Mouse (Mus musculus) forebrain, postnatal 0 days (tissue): ENCODE results near the gene Srgap2. TPM values are rescaled to one million over a fixed set of nuclear protein-coding genes. Genes with fewer than 3 reads are reported as not detected.

ENCODE experiments used
- ATAC-seq: fragments of 200-750 bp; cut with Nextera tagmentation; 2 replicates; pipeline ENCODE4 v1.8.0; 2017; ENCODE audit warnings: mild to moderate bottlenecking, moderate library complexity
- DNase-seq: peaks from one replicate; pipeline ENCODE4 v3.0.0-alpha.2; 2015
- H3K27ac ChIP-seq: fragments of 300-500 bp; sonication (generic); 2 replicates; pipeline ENCODE4 v1.5.1; 2014; ENCODE audit warnings: low read depth, mild to moderate bottlenecking, antibody characterized with exemption, low read length, moderate library complexity, mixed read lengths
- H3K27me3 ChIP-seq: fragments of 300-500 bp; sonication (generic); 2 replicates; pipeline ENCODE4 v1.6.1; 2014; ENCODE audit warnings: mild to moderate bottlenecking, low read length, mixed read lengths; ENCODE audit not compliant: insufficient read depth
- H3K36me3 ChIP-seq: fragments of 300-500 bp; sonication (generic); 2 replicates; pipeline ENCODE4 v1.6.1; 2014; ENCODE audit warnings: mild to moderate bottlenecking, moderate library complexity; ENCODE audit not compliant: insufficient read depth
- H3K4me1 ChIP-seq: fragments of 300-500 bp; sonication (generic); 2 replicates; pipeline ENCODE4 v1.6.1; 2014; ENCODE audit warnings: antibody characterized with exemption; ENCODE audit not compliant: insufficient read depth
- H3K4me2 ChIP-seq: fragments of 300-500 bp; sonication (generic); 2 replicates; pipeline ENCODE4 v1.6.1; 2014; ENCODE audit warnings: low read depth, mild to moderate bottlenecking, moderate library complexity
- H3K4me3 ChIP-seq: fragments of 300-500 bp; sonication (generic); 2 replicates; pipeline ENCODE4 v1.5.1; 2014; ENCODE audit warnings: low read depth, low read length, mixed read lengths
- H3K9ac ChIP-seq: fragments of 300-500 bp; sonication (generic); 2 replicates; pipeline ENCODE4 v1.6.1; 2014; ENCODE audit warnings: mild to moderate bottlenecking
- H3K9me3 ChIP-seq: fragments of 300-500 bp; sonication (generic); 2 replicates; pipeline ENCODE4 v1.6.1; 2016; ENCODE audit warnings: low read length
- CTCF ChIP-seq: sonication (generic); IDR thresholded peaks from 2 replicates; pipeline ENCODE4 v1.5.1; 2016; ENCODE audit warnings: antibody characterized with exemption, control low read depth, low read depth
- WGBS: fragments of 180-500 bp; shearing (Covaris S2); extraction: QIAGEN DNeasy Blood & Tissue Kit; methylation state at CpG from one replicate; pipeline ENCODE4 v1.1.7; 2014; 5-methylcytosine and 5-hydroxymethylcytosine counted together
- polyA plus RNA-seq: library from polyadenylated mRNA; unstranded; fragments of >200 nt; fragmentation: Nextera tagmentation; extraction: Ambion mirVana; gene quantifications from 2 replicates; pipeline ENCODE4 v1.2.1, GENCODE M21; 2015
- total RNA-seq: library from RNA; depleted of rRNA; stranded (reverse); fragments of >200 nt; gene quantifications from 2 replicates; pipeline ENCODE4 v1.2.3, GENCODE M21; 2014

The Srgap2 gene
- total and polyA plus RNA-seq, 2 experiments from 2014 or later, result 28.1 to 68.4 TPM

GRCm38 (mm10) chr1:131541903-131542302 is 14.8 kb upstream of the Srgap2 start:
- no peak for TF ChIP-seq CTCF
- ATAC-seq (no peak), DNase-seq (no peak)
- Histone ChIP-seq H3K4me3 (no peak overlapping the region), H3K4me2 (no peak overlapping the region), H3K9me3 (no peaks in the 10 kb centered on the region), H3K27me3 (no peaks in the 10 kb centered on the region), H3K36me3 (no peaks in the 10 kb centered on the region), H3K4me1 (no peaks in the 10 kb centered on the region), H3K9ac (no peak overlapping the region), H3K27ac (no peak overlapping the region)
- WGBS, result 81% methylated on average over 5 of the region's 5 CpGs

- TF ChIP-seq CTCF, result no peak
- H3K4me2 ChIP-seq, result no peak overlapping the region
- no peak overlapping the region for H3K9ac ChIP-seq
- H3K27me3 ChIP-seq, result no peaks in the 10 kb centered on the region
- no peaks in the 10 kb centered on the region for H3K4me1 ChIP-seq
- DNase-seq (no peak), ATAC-seq (no peak)
- no peak overlapping the region for H3K27ac ChIP-seq
- H3K9me3 ChIP-seq, result no peaks in the 10 kb centered on the region
- no peaks in the 10 kb centered on the region for H3K36me3 ChIP-seq
- no peak overlapping the region for H3K4me3 ChIP-seq
- 69% methylated on average over 3 of the region's 3 CpGs for WGBS
Observed at GRCm38 (mm10) chr1:131541431-131541830, 14.3 kb upstream of the Srgap2 start.

GRCm38 (mm10) chr1:131540795-131541194 is 13.6 kb upstream of the Srgap2 start:
- ATAC-seq, result no peak
- H3K4me3 ChIP-seq, result no peak overlapping the region
- no peaks in the 10 kb centered on the region for H3K4me1 ChIP-seq
- no peak overlapping the region for H3K27ac ChIP-seq
- no peak overlapping the region for H3K9ac ChIP-seq
- no peaks in the 10 kb centered on the region for H3K27me3 ChIP-seq
- no peak overlapping the region for H3K4me2 ChIP-seq
- no peaks in the 10 kb centered on the region for H3K36me3 ChIP-seq
- no peak for DNase-seq
- 40% methylated on average over 5 of the region's 5 CpGs for WGBS
- TF ChIP-seq CTCF, result no peak
- no peaks in the 10 kb centered on the region for H3K9me3 ChIP-seq

- DNase-seq (no peak), ATAC-seq (no peak)
- TF ChIP-seq CTCF, result no peak
- no peak overlapping the region for H3K9ac ChIP-seq
- no peak overlapping the region for H3K27ac ChIP-seq
- no peak overlapping the region for H3K4me2 ChIP-seq
- 94% methylated on average over 4 of the region's 4 CpGs for WGBS
- no peak overlapping the region for H3K4me3 ChIP-seq
- no peaks in the 10 kb centered on the region for H3K4me1 ChIP-seq
- H3K36me3 ChIP-seq, result no peaks in the 10 kb centered on the region
- H3K9me3 ChIP-seq, result no peaks in the 10 kb centered on the region
- no peaks in the 10 kb centered on the region for H3K27me3 ChIP-seq
Observed at GRCm38 (mm10) chr1:131539771-131540170, 12.6 kb upstream of the Srgap2 start.

GRCm38 (mm10) chr1:131528561-131529166 is 1.5 kb upstream of the Srgap2 start:
- Histone ChIP-seq H3K9me3 (no peaks in the 10 kb centered on the region), H3K27ac (no peak overlapping the region), H3K9ac (0 out of 2 replicates have a peak overlapping the region, but pooled peaks have one; percentile 39), H3K4me2 (peak overlapping the region; percentile 98), H3K4me1 (peaks cover 7% of the 10 kb centered on the region), H3K4me3 (peak overlapping the region; percentile 76), H3K36me3 (no peaks in the 10 kb centered on the region), H3K27me3 (no peaks in the 10 kb centered on the region)
- no peak for TF ChIP-seq CTCF
- ATAC-seq (no peak), DNase-seq (no peak)
- WGBS, result under 1% methylated on average over 9 of the region's 9 CpGs

- Histone ChIP-seq H3K27me3 (no peaks in the 10 kb centered on the region), H3K27ac (0 out of 2 replicates have a peak overlapping the region, but pooled peaks have one; percentile 37), H3K4me1 (peaks cover 7% of the 10 kb centered on the region), H3K4me3 (peak overlapping the region; percentile 76), H3K9me3 (no peaks in the 10 kb centered on the region), H3K4me2 (peak overlapping the region; percentile 98), H3K36me3 (no peaks in the 10 kb centered on the region), H3K9ac (peak overlapping the region; percentile 39)
- no peak for DNase-seq
- no peak for ATAC-seq
- TF ChIP-seq CTCF, result no peak
- WGBS, result under 1% methylated on average over 34 of the region's 34 CpGs
Observed at GRCm38 (mm10) chr1:131528081-131528507, 942 bp upstream of the Srgap2 start.

- H3K36me3 ChIP-seq, result no peaks in the 10 kb centered on the region
- no peaks in the 10 kb centered on the region for H3K27me3 ChIP-seq
- DNase-seq (peak; percentile 73), ATAC-seq (peak; percentile 25)
- peak overlapping the region; percentile 75 for H3K4me3 ChIP-seq
- peak overlapping the region; percentile 91 for H3K27ac ChIP-seq
- H3K4me2 ChIP-seq, result peak overlapping the region; percentile 77
- no peaks in the 10 kb centered on the region for H3K9me3 ChIP-seq
- peak overlapping the region; percentile 80 for H3K9ac ChIP-seq
- peaks cover 20% of the 10 kb centered on the region for H3K4me1 ChIP-seq
- WGBS, result 2% methylated on average over 79 of the region's 81 CpGs
- peak; percentile 55 for TF ChIP-seq CTCF
Observed at GRCm38 (mm10) chr1:131526371-131527270, 531 bp downstream of the Srgap2 start.
